Mouse (Mus musculus) hindbrain, postnatal 0 days (tissue): ENCODE measurements at regions not wholly inside any gene's neighbourhood (a gene's known extent, or its start where the extent isn't known, plus 50 kb on each side); places are given as distances from the start of the nearest gene placed in this dataset.
"Not testable (repeated sequence)": the region's sequence is repeated elsewhere in the genome, so short reads cannot be mapped to it uniquely, and the experiment has no call there.

Experiments
- ATAC-seq: fragments of 200-750 bp; cut with Nextera tagmentation; 2 replicates; pipeline ENCODE4 v1.8.0; 2017; ENCODE audit warnings: mild to moderate bottlenecking, moderate TSS enrichment, moderate library complexity
- DNase-seq: peaks from one replicate; pipeline ENCODE4 v3.0.0-alpha.2; 2015; ENCODE audit warnings: low spot score
- H3K27ac ChIP-seq: fragments of 300-500 bp; sonication (generic); 2 replicates; pipeline ENCODE4 v1.5.1; 2014; ENCODE audit warnings: mild to moderate bottlenecking
- H3K27me3 ChIP-seq: fragments of 300-500 bp; sonication (generic); 2 replicates; pipeline ENCODE4 v1.6.1; 2014; ENCODE audit warnings: low read length, mixed read lengths; ENCODE audit not compliant: insufficient read depth
- H3K36me3 ChIP-seq: fragments of 300-500 bp; sonication (generic); 2 replicates; pipeline ENCODE4 v1.6.1; 2014; ENCODE audit warnings: low read length, mixed read lengths; ENCODE audit not compliant: insufficient read depth
- H3K4me1 ChIP-seq: fragments of 300-500 bp; sonication (generic); 2 replicates; pipeline ENCODE4 v1.6.1; 2014; ENCODE audit warnings: antibody characterized with exemption, low read length, mixed read lengths; ENCODE audit not compliant: insufficient read depth
- H3K4me2 ChIP-seq: fragments of 300-500 bp; sonication (generic); 2 replicates; pipeline ENCODE4 v1.6.1; 2014; ENCODE audit warnings: low read depth, mild to moderate bottlenecking, low read length, moderate library complexity, mixed read lengths
- H3K4me3 ChIP-seq: fragments of 300-500 bp; sonication (generic); 2 replicates; pipeline ENCODE4 v1.5.1; 2014; ENCODE audit warnings: low read length
- H3K9ac ChIP-seq: fragments of 300-500 bp; sonication (generic); replicated peaks from 2 replicates; pipeline ENCODE4 v1.6.1; 2014; ENCODE audit warnings: mild to moderate bottlenecking, low read length, moderate library complexity, mixed read lengths
- H3K9me3 ChIP-seq: fragments of 300-500 bp; sonication (generic); 2 replicates; pipeline ENCODE4 v1.6.1; 2016; ENCODE audit warnings: low read length, mixed read lengths
- CTCF ChIP-seq: IDR thresholded peaks from 2 replicates; pipeline ENCODE4 v1.5.1; 2016; ENCODE audit warnings: antibody characterized with exemption, control low read depth, low read depth
- WGBS: fragments of 180-500 bp; shearing (Covaris S2); extraction: QIAGEN DNeasy Blood & Tissue Kit; methylation state at CpG from one replicate; pipeline ENCODE4 v1.1.7; 2014; 5-methylcytosine and 5-hydroxymethylcytosine counted together

- 95% methylated on average over 8 of the region's 8 CpGs for WGBS
- Histone ChIP-seq H3K27me3 (no peaks in the 10 kb centered on the region), H3K4me3 (no peak overlapping the region), H3K27ac (no peak overlapping the region), H3K4me1 (no peaks in the 10 kb centered on the region), H3K4me2 (no peak overlapping the region), H3K36me3 (no peaks in the 10 kb centered on the region), H3K9me3 (no peaks in the 10 kb centered on the region), H3K9ac (no peak overlapping the region)
- ATAC-seq (no peak), DNase-seq (no peak)
- no peak for TF ChIP-seq CTCF
Measured at GRCm38 (mm10) chr10:117467161-117467560, 87.3 kb upstream of the Cpsf6 start.

- no peaks in the 10 kb centered on the region for H3K36me3 ChIP-seq
- no peaks in the 10 kb centered on the region for H3K4me1 ChIP-seq
- no peak for TF ChIP-seq CTCF
- no peak overlapping the region for H3K4me3 ChIP-seq
- no peaks in the 10 kb centered on the region for H3K9me3 ChIP-seq
- no peak overlapping the region for H3K9ac ChIP-seq
- no peaks in the 10 kb centered on the region for H3K27me3 ChIP-seq
- DNase-seq (no peak), ATAC-seq (no peak)
- no peak overlapping the region for H3K4me2 ChIP-seq
- no peak overlapping the region for H3K27ac ChIP-seq
- 75% methylated on average over 3 of the region's 3 CpGs for WGBS
Measured at GRCm38 (mm10) chr10:117466391-117466790, 86.6 kb upstream of the Cpsf6 start.

GRCm38 (mm10) chr10:117465671-117466250, 85.9 kb upstream of the Cpsf6 start:
- no peak for ATAC-seq

GRCm38 (mm10) chr10:117465058-117465660, 85.3 kb upstream of the Cpsf6 start:
- 82% methylated on average over 12 of the region's 12 CpGs for WGBS
- no peak overlapping the region for H3K4me3 ChIP-seq
- H3K4me2 ChIP-seq: no peak overlapping the region
- DNase-seq: no peak
- no peak for ATAC-seq
- no peaks in the 10 kb centered on the region for H3K36me3 ChIP-seq
- H3K27me3 ChIP-seq: no peaks in the 10 kb centered on the region
- no peaks in the 10 kb centered on the region for H3K9me3 ChIP-seq
- no peaks in the 10 kb centered on the region for H3K4me1 ChIP-seq
- TF ChIP-seq CTCF: no peak
- no peak overlapping the region for H3K27ac ChIP-seq
- H3K9ac ChIP-seq: no peak overlapping the region

More at GRCm38 (mm10) chr10:117465671-117466250, 85.9 kb upstream of the Cpsf6 start:
- Histone ChIP-seq H3K4me3 (no peak overlapping the region), H3K4me2 (no peak overlapping the region), H3K27me3 (no peaks in the 10 kb centered on the region), H3K9ac (no peak overlapping the region), H3K27ac (no peak overlapping the region), H3K4me1 (no peaks in the 10 kb centered on the region), H3K36me3 (no peaks in the 10 kb centered on the region), H3K9me3 (no peaks in the 10 kb centered on the region)
- TF ChIP-seq CTCF: no peak
- no peak for DNase-seq
- 76% methylated on average over 3 of the region's 3 CpGs for WGBS

GRCm38 (mm10) chr10:117464331-117464730, 84.5 kb upstream of the Cpsf6 start:
- not testable (repeated sequence) for H3K4me1 ChIP-seq, H3K9ac ChIP-seq, H3K4me3 ChIP-seq, ATAC-seq, H3K27ac ChIP-seq, H3K4me2 ChIP-seq, H3K27me3 ChIP-seq, H3K9me3 ChIP-seq, H3K36me3 ChIP-seq, DNase-seq

- DNase-seq: no peak
- ATAC-seq: no peak
- no peaks in the 10 kb centered on the region for H3K4me1 ChIP-seq
- WGBS: 91% methylated on average over 8 of the region's 8 CpGs
- H3K9me3 ChIP-seq: no peaks in the 10 kb centered on the region
- no peak overlapping the region for H3K4me3 ChIP-seq
- no peak overlapping the region for H3K9ac ChIP-seq
- no peak for TF ChIP-seq CTCF
- H3K27ac ChIP-seq: no peak overlapping the region
- no peaks in the 10 kb centered on the region for H3K36me3 ChIP-seq
- no peak overlapping the region for H3K4me2 ChIP-seq
- H3K27me3 ChIP-seq: no peaks in the 10 kb centered on the region
Measured at GRCm38 (mm10) chr10:117463636-117464035, 83.8 kb upstream of the Cpsf6 start.

GRCm38 (mm10) chr10:117462921-117463320, 83.1 kb upstream of the Cpsf6 start:
- no peak for TF ChIP-seq CTCF
- Histone ChIP-seq H3K4me3 (no peak overlapping the region), H3K9me3 (no peaks in the 10 kb centered on the region), H3K9ac (no peak overlapping the region), H3K4me1 (no peaks in the 10 kb centered on the region), H3K27ac (no peak overlapping the region), H3K36me3 (no peaks in the 10 kb centered on the region), H3K27me3 (no peaks in the 10 kb centered on the region), H3K4me2 (no peak overlapping the region)
- 97% methylated on average over 4 of the region's 4 CpGs for WGBS
- DNase-seq: no peak
- ATAC-seq: no peak
